Mouse (Mus musculus) MEL (cell line): ENCODE measurements around the gene Tcea2. TPM values are rescaled to one million over a fixed set of nuclear protein-coding genes. Genes with fewer than 3 reads are reported as not detected.

Experiments used
- DNase-seq: peaks from one replicate; pipeline ENCODE4 v3.0.0; 2011; ENCODE audit warnings: low read depth, low spot score
- H3K27ac ChIP-seq: 2 replicates; pipeline ENCODE4 v1.5.1; 2012; ENCODE audit warnings: low read depth, mild to moderate bottlenecking, control low read depth, low read length, moderate library complexity; ENCODE audit not compliant: control insufficient read depth
- H3K27me3 ChIP-seq, 2 experiments: fragments of 150-350 bp in 1 of 2; sonication (generic) in 1 of 2; 2 replicates each; pipeline ENCODE4 v1.6.1; 2012; ENCODE audit warnings: low read length in 2 of 2, mild to moderate bottlenecking in 2 of 2, improper control_type of control experiment in 1 of 2, moderate library complexity in 1 of 2; ENCODE audit not compliant: insufficient read depth in 2 of 2, control insufficient read depth in 1 of 2
- H3K36me3 ChIP-seq, 2 experiments: 2 replicates each; pipeline ENCODE4 v1.6.1; 2012 to 2014; ENCODE audit warnings: low read length in 2 of 2, improper control_type of control experiment in 1 of 2, inconsistent platforms in 1 of 2, mild to moderate bottlenecking in 1 of 2; ENCODE audit not compliant: insufficient read depth in 2 of 2, control insufficient read depth in 1 of 2
- H3K4me1 ChIP-seq, 2 experiments: fragments of 150-350 bp in 1 of 2; sonication (generic) in 1 of 2; 2 replicates each; pipeline ENCODE4 v1.6.1; 2012; ENCODE audit warnings: low read length in 2 of 2, improper control_type of control experiment in 1 of 2, mild to moderate bottlenecking in 1 of 2; ENCODE audit not compliant: insufficient read depth in 2 of 2, control insufficient read depth in 1 of 2
- H3K4me3 ChIP-seq, 2 experiments: fragments of 150-350 bp in 1 of 2; sonication (generic) in 1 of 2; 2 replicates each; pipeline ENCODE4 v1.5.1; 2012; ENCODE audit warnings: low read depth in 2 of 2, low read length in 2 of 2, mild to moderate bottlenecking in 2 of 2, moderate library complexity in 2 of 2, control low read depth in 1 of 2, improper control_type of control experiment in 1 of 2; ENCODE audit not compliant: control insufficient read depth in 1 of 2, insufficient read depth in 1 of 2
- H3K79me2 ChIP-seq: 2 replicates; pipeline ENCODE4 v1.6.1; 2012; ENCODE audit warnings: mild to moderate bottlenecking, low read length, moderate library complexity; ENCODE audit not compliant: control insufficient read depth, poor library complexity, insufficient read depth
- H3K9ac ChIP-seq: 2 replicates; pipeline ENCODE4 v1.6.1; 2012; ENCODE audit warnings: low read depth, mild to moderate bottlenecking, control low read depth, low read length, moderate library complexity; ENCODE audit not compliant: control insufficient read depth, poor library complexity, severe bottlenecking
- H3K9me3 ChIP-seq: fragments of 150-350 bp; sonication (generic); replicated peaks from 2 replicates; pipeline ENCODE4 v1.6.1; 2012; ENCODE audit warnings: mild to moderate bottlenecking, low read length, improper control_type of control experiment, moderate library complexity; ENCODE audit not compliant: insufficient read depth
- BHLHE40 ChIP-seq: IDR thresholded peaks from 2 replicates; pipeline ENCODE4 v1.6.1; 2012; ENCODE audit warnings: low read depth, mild to moderate bottlenecking, inconsistent platforms, low read length, improper control_type of control experiment, borderline replicate concordance
- ELF1 ChIP-seq: IDR thresholded peaks from 2 replicates; pipeline ENCODE4 v1.6.1; 2014; ENCODE audit warnings: low read depth, mild to moderate bottlenecking, inconsistent platforms, low read length, improper control_type of control experiment, moderate library complexity
- EP300 ChIP-seq, 2 experiments: IDR thresholded peaks; 2 replicates each; pipeline ENCODE4 v1.6.1; 2011; ENCODE audit warnings: improper control_type of control experiment in 2 of 2, low read length in 2 of 2, low read depth in 1 of 2, mild to moderate bottlenecking in 1 of 2
- ETS1 ChIP-seq: IDR thresholded peaks from 2 replicates; pipeline ENCODE4 v1.6.1; 2012; ENCODE audit warnings: low read depth, mild to moderate bottlenecking, inconsistent platforms, low read length, improper control_type of control experiment, moderate library complexity
- GATA1 ChIP-seq: IDR thresholded peaks from 2 replicates; pipeline ENCODE4 v1.6.1; 2011; ENCODE audit warnings: low read depth, low read length, improper control_type of control experiment
- MAZ ChIP-seq: IDR thresholded peaks from 2 replicates; pipeline ENCODE4 v1.6.1; 2012; ENCODE audit warnings: low read depth, mild to moderate bottlenecking, inconsistent platforms, low read length, improper control_type of control experiment
- MEF2A ChIP-seq: IDR thresholded peaks from 2 replicates; pipeline ENCODE4 v1.6.1; 2014; ENCODE audit warnings: low read depth, mild to moderate bottlenecking, inconsistent platforms, low read length, improper control_type of control experiment; ENCODE audit not compliant: poor library complexity, insufficient replicate concordance, severe bottlenecking; ENCODE audit errors: extremely low read depth
- MYB ChIP-seq: IDR thresholded peaks from 2 replicates; pipeline ENCODE4 v1.6.1; 2011; ENCODE audit warnings: mild to moderate bottlenecking, low read depth, low read length, improper control_type of control experiment
- POLR2A ChIP-seq, 2 experiments: IDR thresholded peaks; 2 replicates each; pipeline ENCODE4 v1.6.1; 2011 to 2012; ENCODE audit warnings: low read length in 2 of 2, mild to moderate bottlenecking in 2 of 2, control low read depth in 1 of 2, improper control_type of control experiment in 1 of 2, low read depth in 1 of 2, moderate library complexity in 1 of 2; ENCODE audit not compliant: control insufficient read depth in 1 of 2, insufficient read depth in 1 of 2, poor library complexity in 1 of 2
- POLR2AphosphoS5 ChIP-seq: IDR thresholded peaks from 2 replicates; pipeline ENCODE4 v1.6.1; 2012; ENCODE audit warnings: low read depth, borderline replicate concordance, mild to moderate bottlenecking, inconsistent platforms, low read length, moderate library complexity, mixed read lengths
- RCOR1 ChIP-seq: IDR thresholded peaks from 2 replicates; pipeline ENCODE4 v1.6.1; 2012; ENCODE audit warnings: low read depth, mild to moderate bottlenecking, inconsistent platforms, low read length, improper control_type of control experiment
- TAL1 ChIP-seq: IDR thresholded peaks from 2 replicates; pipeline ENCODE4 v1.6.1; 2012; ENCODE audit warnings: mild to moderate bottlenecking, inconsistent platforms, low read length, moderate library complexity, mixed read lengths
- UBTF ChIP-seq: IDR thresholded peaks from 2 replicates; pipeline ENCODE4 v1.6.1; 2012; ENCODE audit warnings: low read depth, mild to moderate bottlenecking, inconsistent platforms, low read length, improper control_type of control experiment, moderate library complexity, borderline replicate concordance; ENCODE audit not compliant: insufficient read depth
- polyA plus RNA-seq, 2 experiments: library from polyadenylated mRNA; stranded (reverse) in 1 of 2; unstranded in 1 of 2; fragments of >175 nt in 1 of 2; fragments of >200 nt in 1 of 2; gene quantifications; 2 replicates each; pipeline versions ENCODE4 v1.2.1 to v1.2.4; 2012; ENCODE audit warnings: low replicate concordance in 2 of 2, low read depth in 1 of 2; ENCODE audit not compliant: insufficient read length in 2 of 2, insufficient read depth in 1 of 2, missing spikeins in 1 of 2
- total RNA-seq: library from RNA; depleted of rRNA; stranded (reverse); fragments of 300-350 nt; gene quantifications from 2 replicates; pipeline ENCODE4 v1.2.3, GENCODE M21; 2012

Tcea2 gene
- total and polyA plus RNA-seq, 3 experiments, result 6.7 to 17.0 TPM; not detected in 1

- Histone ChIP-seq H3K4me3 (no peak overlapping the region), H3K9ac (no peak overlapping the region), H3K27ac (no peak overlapping the region), H3K4me1 (peaks cover 0 to 12% of the 10 kb centered on the region in 2 experiments; a peak in 2 of 4 replicates), H3K27me3 (no peaks in the 10 kb centered on the region; a peak in 1 of 4 replicates), H3K9me3 (no peaks in the 10 kb centered on the region), H3K79me2 (no peaks in the 10 kb centered on the region)
- DNase-seq, result no peak
- TF ChIP-seq TAL1, result no peak
- no peak for TF ChIP-seq ETS1
- TF ChIP-seq POLR2AphosphoS5, result no peak
- TF ChIP-seq UBTF, result no peak
- TF ChIP-seq, all 39 proteins: peak for 0
- no peaks in the 10 kb centered on the region for H3K36me3 ChIP-seq
These were observed 17.4 kb upstream of the Tcea2 start for GRCm38 (mm10) chr2:181662620-181663297.

- H3K27ac ChIP-seq, result no peak overlapping the region
These were observed 16.8 kb upstream of the Tcea2 start for GRCm38 (mm10) chr2:181663298-181663630.

GRCm38 (mm10) chr2:181670285-181670912, 9.7 kb upstream of the Tcea2 start:
- H3K4me1 ChIP-seq, result peaks cover 0 to 3% of the 10 kb centered on the region in 2 experiments; a peak in 1 of 4 replicates
- no peak overlapping the region for H3K27ac ChIP-seq
- no peak overlapping the region for H3K9ac ChIP-seq
- no peaks in the 10 kb centered on the region for H3K9me3 ChIP-seq
- H3K79me2 ChIP-seq, result no peaks in the 10 kb centered on the region
- no peaks in the 10 kb centered on the region for H3K36me3 ChIP-seq
- TF ChIP-seq MEF2A, result no peak
- TF ChIP-seq GATA1, result no peak
- no peak for TF ChIP-seq POLR2AphosphoS5
- TF ChIP-seq ELF1, result no peak
- no peak for TF ChIP-seq MYB
- TF ChIP-seq MAZ, result no peak
- no peak for TF ChIP-seq BHLHE40
- no peak for TF ChIP-seq POLR2A (IDR thresholded peaks at IDR 0.05; ENCODE audit: control insufficient read depth in 1 of 2, insufficient read depth in 1 of 2, low read depth in 1 of 2, low read length in 2 of 2, poor library complexity in 1 of 2)
- no peak for TF ChIP-seq EP300 (IDR thresholded peaks at IDR 0.05; ENCODE audit: low read depth in 1 of 2, low read length in 2 of 2)
- no peak for TF ChIP-seq RCOR1
- H3K4me3 ChIP-seq, result no peak overlapping the region
- DNase-seq, result no peak
- H3K27me3 ChIP-seq, result peaks cover 3 to 6% of the 10 kb centered on the region in 2 experiments; a peak in 2 of 4 replicates

More at GRCm38 (mm10) chr2:181663298-181663630, 16.8 kb upstream of the Tcea2 start:
- Histone ChIP-seq H3K79me2 (no peaks in the 10 kb centered on the region), H3K27me3 (peaks cover 0 to 2% of the 10 kb centered on the region in 2 experiments; a peak in 2 of 4 replicates), H3K9me3 (no peaks in the 10 kb centered on the region), H3K4me1 (peaks cover 0 to 12% of the 10 kb centered on the region in 2 experiments; a peak in 2 of 4 replicates), H3K4me3 (no peak overlapping the region), H3K36me3 (no peaks in the 10 kb centered on the region), H3K9ac (no peak overlapping the region)
- DNase-seq, result no peak
- TF ChIP-seq TAL1 (peak; percentile 55), MEF2A (no peak)
